Mouse (Mus musculus): ENCODE measurements at regions not wholly inside any gene's neighbourhood (a gene's known extent, or its start where the extent isn't known, plus 50 kb on each side); places are given as distances from the start of the nearest gene placed in this dataset.

DNA sequence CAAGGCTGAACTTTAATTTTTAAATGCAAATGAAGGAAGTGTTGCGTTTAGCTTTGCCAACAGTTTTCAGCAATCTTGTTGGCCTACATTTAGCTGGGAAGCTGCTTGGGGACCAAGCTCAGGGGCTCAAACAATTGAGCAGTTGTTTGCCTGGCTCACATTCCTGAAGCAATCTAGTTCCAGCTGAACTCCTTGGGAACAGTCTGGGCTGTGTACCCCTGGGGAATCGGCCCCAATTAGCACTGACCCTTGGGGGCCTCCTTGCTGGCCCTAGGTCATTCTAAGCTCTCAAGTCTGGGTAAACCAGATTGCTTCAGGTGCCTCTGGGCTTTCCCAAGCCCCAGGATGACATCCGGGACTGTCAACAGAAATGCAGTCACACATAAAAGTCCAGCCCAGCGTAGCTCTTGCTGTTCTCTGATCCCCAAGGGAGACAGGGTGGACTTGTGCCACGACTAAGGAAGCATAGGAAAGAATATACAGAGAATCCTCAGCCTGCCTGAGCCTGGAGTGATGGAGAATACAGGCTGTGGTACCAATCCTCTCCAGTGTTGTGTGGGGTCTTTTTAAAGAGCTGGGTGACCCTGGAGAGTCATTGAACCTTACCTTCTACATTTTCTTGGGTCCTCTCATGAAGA, 440.4 kb downstream of the Sox2 start:
- no peak overlapping the region for H3K4me2 ChIP-seq (ENCODE audit: low read length)
- ATAC-seq (replicated peaks; ENCODE audit: low FRiP score, low read depth) (no peak), DNase-seq (ENCODE audit: low spot score) (no peak)
- no peaks in the 10 kb centered on the region for H3K36me3 ChIP-seq (ENCODE audit: insufficient read depth, low read length)
- H3K27me3 ChIP-seq (ENCODE audit: insufficient read depth, low read length) = no peaks in the 10 kb centered on the region
- 50% methylated on average over 5 of the region's 5 CpGs for WGBS
- no peak overlapping the region for H3K27ac ChIP-seq
- no peak overlapping the region for H3K9ac ChIP-seq (ENCODE audit: low read depth, low read length)
- H3K9me3 ChIP-seq (replicated peaks; ENCODE audit: low read length) = no peaks in the 10 kb centered on the region
- no peak overlapping the region for H3K4me3 ChIP-seq (replicated peaks; ENCODE audit: low read depth, low read length)
- TF ChIP-seq CTCF (IDR thresholded peaks at IDR 0.05; ENCODE audit: low read depth) = no peak
- no peaks in the 10 kb centered on the region for H3K4me1 ChIP-seq (replicated peaks; ENCODE audit: insufficient read depth, low read length)

DNA sequence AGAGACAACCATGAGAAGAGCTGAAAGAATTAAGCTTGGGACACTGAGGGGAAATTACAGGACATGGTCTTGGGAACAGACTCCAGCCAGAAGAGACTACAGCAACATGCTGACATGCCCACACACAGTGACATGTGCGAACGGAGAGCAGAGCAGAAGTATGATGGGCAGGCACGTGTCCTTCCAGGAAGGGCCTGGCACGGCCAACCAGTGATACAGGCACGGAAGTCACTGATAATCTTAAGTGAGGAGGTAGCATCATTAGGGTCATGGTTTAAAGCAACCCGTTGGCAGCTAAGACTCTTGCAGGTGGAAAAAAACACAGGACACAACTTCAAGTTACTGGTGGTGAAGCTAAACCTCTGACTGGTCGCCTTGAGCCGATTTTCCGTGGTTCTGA, 442.8 kb downstream of the Sox2 start:
- ATAC-seq (replicated peaks; ENCODE audit: low FRiP score, low read depth) = no peak
- H3K27me3 ChIP-seq (ENCODE audit: insufficient read depth, low read length) = no peaks in the 10 kb centered on the region
- 73% methylated on average over 9 of the region's 9 CpGs for WGBS
- H3K4me1 ChIP-seq (replicated peaks; ENCODE audit: insufficient read depth, low read length) = no peaks in the 10 kb centered on the region
- H3K4me2 ChIP-seq (ENCODE audit: low read length) = no peak overlapping the region
- no peak overlapping the region for H3K4me3 ChIP-seq (replicated peaks; ENCODE audit: low read depth, low read length)
- H3K27ac ChIP-seq = no peak overlapping the region
- TF ChIP-seq CTCF (IDR thresholded peaks at IDR 0.05; ENCODE audit: low read depth) = no peak
- H3K36me3 ChIP-seq (ENCODE audit: insufficient read depth, low read length) = no peaks in the 10 kb centered on the region
- H3K9me3 ChIP-seq (replicated peaks; ENCODE audit: low read length) = no peaks in the 10 kb centered on the region
- DNase-seq (ENCODE audit: low spot score) = no peak
- H3K9ac ChIP-seq (ENCODE audit: low read depth, low read length) = no peak overlapping the region

DNA sequence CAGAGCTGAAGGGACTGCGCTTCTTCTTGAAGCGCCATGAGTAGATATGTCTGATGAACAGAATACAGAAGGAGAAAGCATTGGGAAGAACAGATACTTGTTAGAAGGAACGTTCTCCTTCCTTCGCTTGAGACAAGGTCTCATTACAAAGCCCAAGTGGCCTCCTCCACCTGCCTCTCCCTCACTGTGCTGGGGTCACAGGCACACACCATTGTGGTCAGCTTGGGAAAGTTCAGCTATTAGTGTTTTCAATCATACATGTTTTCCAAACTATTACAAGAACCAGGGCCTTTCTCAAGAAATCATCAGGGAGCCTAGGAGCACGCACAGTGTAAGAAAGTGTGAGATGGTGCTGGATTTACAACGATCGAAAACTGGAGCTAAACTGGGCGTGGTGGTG, 445.0 kb downstream of the Sox2 start:
- ATAC-seq (replicated peaks; ENCODE audit: low FRiP score, low read depth) (no peak), DNase-seq (ENCODE audit: low spot score) (no peak)
- H3K4me3 ChIP-seq (replicated peaks; ENCODE audit: low read depth, low read length) = no peak overlapping the region
- whole genome bisulfite sequencing = 92% methylated on average over 8 of the region's 8 CpGs
- H3K9me3 ChIP-seq (replicated peaks; ENCODE audit: low read length) = no peaks in the 10 kb centered on the region
- no peak overlapping the region for H3K9ac ChIP-seq (ENCODE audit: low read depth, low read length)
- no peak overlapping the region for H3K27ac ChIP-seq
- TF ChIP-seq CTCF (IDR thresholded peaks at IDR 0.05; ENCODE audit: low read depth) = no peak
- H3K4me2 ChIP-seq (ENCODE audit: low read length) = no peak overlapping the region
- H3K4me1 ChIP-seq (replicated peaks; ENCODE audit: insufficient read depth, low read length) = no peaks in the 10 kb centered on the region
- H3K27me3 ChIP-seq (ENCODE audit: insufficient read depth, low read length) = no peaks in the 10 kb centered on the region
- H3K36me3 ChIP-seq (ENCODE audit: insufficient read depth, low read length) = no peaks in the 10 kb centered on the region

DNA sequence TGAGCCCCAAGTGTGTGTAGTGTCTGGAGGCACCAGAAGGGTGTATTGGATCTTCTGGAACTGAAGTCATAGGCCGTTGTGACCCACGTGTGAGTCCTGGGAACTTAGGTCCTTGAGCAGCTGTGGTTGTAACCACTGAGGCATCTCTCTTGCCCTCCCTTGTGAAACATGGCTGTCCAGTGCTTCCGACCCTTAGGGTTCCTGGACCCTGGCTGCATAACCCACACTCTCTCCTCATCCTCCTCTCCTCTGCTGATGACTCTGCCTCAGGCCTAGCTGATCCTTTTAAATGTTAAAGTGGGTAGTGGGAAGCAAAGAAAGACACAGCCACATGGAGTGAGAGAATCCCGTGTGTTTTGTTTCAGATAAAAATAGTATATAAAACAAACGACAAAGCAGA, 446.2 kb downstream of the Sox2 start:
- Histone ChIP-seq H3K36me3 (ENCODE audit: insufficient read depth, low read length) (no peaks in the 10 kb centered on the region), H3K27me3 (ENCODE audit: insufficient read depth, low read length) (no peaks in the 10 kb centered on the region), H3K4me1 (replicated peaks; ENCODE audit: insufficient read depth, low read length) (no peaks in the 10 kb centered on the region), H3K9ac (ENCODE audit: low read depth, low read length) (no peak overlapping the region), H3K4me2 (ENCODE audit: low read length) (no peak overlapping the region), H3K9me3 (replicated peaks; ENCODE audit: low read length) (no peaks in the 10 kb centered on the region), H3K27ac (no peak overlapping the region), H3K4me3 (replicated peaks; ENCODE audit: low read depth, low read length) (no peak overlapping the region)
- DNase-seq (ENCODE audit: low spot score) (no peak), ATAC-seq (replicated peaks; ENCODE audit: low FRiP score, low read depth) (no peak)
- WGBS = 81% methylated on average over 5 of the region's 5 CpGs
- TF ChIP-seq CTCF (IDR thresholded peaks at IDR 0.05; ENCODE audit: low read depth) = no peak

- ATAC-seq (replicated peaks; ENCODE audit: low FRiP score, low read depth) = no peak
- no peak overlapping the region for H3K27ac ChIP-seq
- H3K4me2 ChIP-seq (ENCODE audit: low read length) = no peak overlapping the region
- WGBS = 81% methylated on average over 6 of the region's 6 CpGs
- H3K9ac ChIP-seq (ENCODE audit: low read depth, low read length) = no peak overlapping the region
- H3K4me3 ChIP-seq (replicated peaks; ENCODE audit: low read depth, low read length) = no peak overlapping the region
- H3K4me1 ChIP-seq (replicated peaks; ENCODE audit: insufficient read depth, low read length) = no peaks in the 10 kb centered on the region
- no peak for TF ChIP-seq CTCF (IDR thresholded peaks at IDR 0.05; ENCODE audit: low read depth)
- H3K9me3 ChIP-seq (replicated peaks; ENCODE audit: low read length) = no peaks in the 10 kb centered on the region
- H3K36me3 ChIP-seq (ENCODE audit: insufficient read depth, low read length) = no peaks in the 10 kb centered on the region
- H3K27me3 ChIP-seq (ENCODE audit: insufficient read depth, low read length) = no peaks in the 10 kb centered on the region
- no peak for DNase-seq (ENCODE audit: low spot score)
These were observed 447.6 kb downstream of the Sox2 start for GRCm38 (mm10) chr3:35097766-35098165.

DNA sequence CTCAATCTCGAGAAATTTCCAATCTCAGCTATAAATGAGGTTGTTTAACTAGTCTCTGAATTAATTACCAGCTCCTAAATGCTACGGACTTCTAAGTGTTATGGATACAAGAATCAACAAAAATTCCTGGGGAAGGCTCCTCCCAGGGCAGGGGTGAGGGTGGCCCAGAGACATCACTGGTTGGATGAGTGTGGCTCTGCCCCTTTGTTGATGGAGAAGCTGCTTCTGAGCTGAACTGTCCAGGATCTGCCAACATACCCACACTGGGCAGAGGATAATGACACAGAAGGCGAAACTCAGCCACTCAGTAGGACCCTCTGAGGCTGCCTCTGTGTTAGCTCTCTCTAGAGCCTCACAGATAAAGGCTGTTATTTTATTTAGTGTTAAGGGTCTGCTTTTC, 449.0 kb downstream of the Sox2 start:
- no peak overlapping the region for H3K9ac ChIP-seq (ENCODE audit: low read depth, low read length)
- no peaks in the 10 kb centered on the region for H3K4me1 ChIP-seq (replicated peaks; ENCODE audit: insufficient read depth, low read length)
- no peak for TF ChIP-seq CTCF (IDR thresholded peaks at IDR 0.05; ENCODE audit: low read depth)
- no peak for ATAC-seq (replicated peaks; ENCODE audit: low FRiP score, low read depth)
- no peak overlapping the region for H3K4me3 ChIP-seq (replicated peaks; ENCODE audit: low read depth, low read length)
- no peaks in the 10 kb centered on the region for H3K36me3 ChIP-seq (ENCODE audit: insufficient read depth, low read length)
- H3K27me3 ChIP-seq (ENCODE audit: insufficient read depth, low read length) = no peaks in the 10 kb centered on the region
- WGBS = 49% methylated on average over 3 of the region's 3 CpGs
- no peak overlapping the region for H3K4me2 ChIP-seq (ENCODE audit: low read length)
- H3K27ac ChIP-seq = no peak overlapping the region
- no peaks in the 10 kb centered on the region for H3K9me3 ChIP-seq (replicated peaks; ENCODE audit: low read length)
- DNase-seq (ENCODE audit: low spot score) = no peak

- H3K9ac ChIP-seq (ENCODE audit: low read depth, low read length) = no peak overlapping the region
- 80% methylated on average over 10 of the region's 10 CpGs for WGBS
- no peaks in the 10 kb centered on the region for H3K36me3 ChIP-seq (ENCODE audit: insufficient read depth, low read length)
- no peak for DNase-seq (ENCODE audit: low spot score)
- H3K4me3 ChIP-seq (replicated peaks; ENCODE audit: low read depth, low read length) = no peak overlapping the region
- no peaks in the 10 kb centered on the region for H3K4me1 ChIP-seq (replicated peaks; ENCODE audit: insufficient read depth, low read length)
- H3K27me3 ChIP-seq (ENCODE audit: insufficient read depth, low read length) = no peaks in the 10 kb centered on the region
- H3K9me3 ChIP-seq (replicated peaks; ENCODE audit: low read length) = no peaks in the 10 kb centered on the region
- TF ChIP-seq CTCF (IDR thresholded peaks at IDR 0.05; ENCODE audit: low read depth) = no peak
- no peak overlapping the region for H3K4me2 ChIP-seq (ENCODE audit: low read length)
- ATAC-seq (replicated peaks; ENCODE audit: low FRiP score, low read depth) = no peak
- H3K27ac ChIP-seq = no peak overlapping the region
These were observed 449.7 kb downstream of the Sox2 start for GRCm38 (mm10) chr3:35099876-35100420.
